Mouse (Mus musculus) MEL (cell line): ENCODE measurements around the gene Cpeb3. TPM values are rescaled to one million over a fixed set of nuclear protein-coding genes. Genes with fewer than 3 reads are reported as not detected.
"Not testable (repeated sequence)": the region's sequence is repeated elsewhere in the genome, so short reads cannot be mapped to it uniquely, and the experiment has no call there.

Source experiments
- DNase-seq: peaks from one replicate; pipeline ENCODE4 v3.0.0; 2011; ENCODE audit warnings: low read depth, low spot score
- H3K27ac ChIP-seq: 2 replicates; pipeline ENCODE4 v1.5.1; 2012; ENCODE audit warnings: low read depth, mild to moderate bottlenecking, control low read depth, low read length, moderate library complexity; ENCODE audit not compliant: control insufficient read depth
- H3K27me3 ChIP-seq, 2 experiments: fragments of 150-350 bp in 1 of 2; sonication (generic) in 1 of 2; 2 replicates each; pipeline ENCODE4 v1.6.1; 2012; ENCODE audit warnings: low read length in 2 of 2, mild to moderate bottlenecking in 2 of 2, improper control_type of control experiment in 1 of 2, moderate library complexity in 1 of 2; ENCODE audit not compliant: insufficient read depth in 2 of 2, control insufficient read depth in 1 of 2
- H3K36me3 ChIP-seq, 2 experiments: 2 replicates each; pipeline ENCODE4 v1.6.1; 2012 to 2014; ENCODE audit warnings: low read length in 2 of 2, improper control_type of control experiment in 1 of 2, inconsistent platforms in 1 of 2, mild to moderate bottlenecking in 1 of 2; ENCODE audit not compliant: insufficient read depth in 2 of 2, control insufficient read depth in 1 of 2
- H3K4me1 ChIP-seq, 2 experiments: fragments of 150-350 bp in 1 of 2; sonication (generic) in 1 of 2; 2 replicates each; pipeline ENCODE4 v1.6.1; 2012; ENCODE audit warnings: low read length in 2 of 2, improper control_type of control experiment in 1 of 2, mild to moderate bottlenecking in 1 of 2; ENCODE audit not compliant: insufficient read depth in 2 of 2, control insufficient read depth in 1 of 2
- H3K4me3 ChIP-seq, 2 experiments: fragments of 150-350 bp in 1 of 2; sonication (generic) in 1 of 2; 2 replicates each; pipeline ENCODE4 v1.5.1; 2012; ENCODE audit warnings: low read depth in 2 of 2, low read length in 2 of 2, mild to moderate bottlenecking in 2 of 2, moderate library complexity in 2 of 2, control low read depth in 1 of 2, improper control_type of control experiment in 1 of 2; ENCODE audit not compliant: control insufficient read depth in 1 of 2, insufficient read depth in 1 of 2
- H3K79me2 ChIP-seq: 2 replicates; pipeline ENCODE4 v1.6.1; 2012; ENCODE audit warnings: mild to moderate bottlenecking, low read length, moderate library complexity; ENCODE audit not compliant: control insufficient read depth, poor library complexity, insufficient read depth
- H3K9ac ChIP-seq: 2 replicates; pipeline ENCODE4 v1.6.1; 2012; ENCODE audit warnings: low read depth, mild to moderate bottlenecking, control low read depth, low read length, moderate library complexity; ENCODE audit not compliant: control insufficient read depth, poor library complexity, severe bottlenecking
- H3K9me3 ChIP-seq: fragments of 150-350 bp; sonication (generic); replicated peaks from 2 replicates; pipeline ENCODE4 v1.6.1; 2012; ENCODE audit warnings: mild to moderate bottlenecking, low read length, improper control_type of control experiment, moderate library complexity; ENCODE audit not compliant: insufficient read depth
- BHLHE40 ChIP-seq: IDR thresholded peaks from 2 replicates; pipeline ENCODE4 v1.6.1; 2012; ENCODE audit warnings: low read depth, mild to moderate bottlenecking, inconsistent platforms, low read length, improper control_type of control experiment, borderline replicate concordance
- ELF1 ChIP-seq: IDR thresholded peaks from 2 replicates; pipeline ENCODE4 v1.6.1; 2014; ENCODE audit warnings: low read depth, mild to moderate bottlenecking, inconsistent platforms, low read length, improper control_type of control experiment, moderate library complexity
- EP300 ChIP-seq, 2 experiments: IDR thresholded peaks; 2 replicates each; pipeline ENCODE4 v1.6.1; 2011; ENCODE audit warnings: improper control_type of control experiment in 2 of 2, low read length in 2 of 2, low read depth in 1 of 2, mild to moderate bottlenecking in 1 of 2
- ETS1 ChIP-seq: IDR thresholded peaks from 2 replicates; pipeline ENCODE4 v1.6.1; 2012; ENCODE audit warnings: low read depth, mild to moderate bottlenecking, inconsistent platforms, low read length, improper control_type of control experiment, moderate library complexity
- GATA1 ChIP-seq: IDR thresholded peaks from 2 replicates; pipeline ENCODE4 v1.6.1; 2011; ENCODE audit warnings: low read depth, low read length, improper control_type of control experiment
- KAT2A ChIP-seq: conservative IDR thresholded peaks from 2 replicates; pipeline ENCODE4 v1.6.1; 2012; ENCODE audit warnings: low read depth, low read length, improper control_type of control experiment, inconsistent platforms
- MAX ChIP-seq: IDR thresholded peaks from 2 replicates; pipeline ENCODE4 v1.6.1; 2011; ENCODE audit warnings: low read length, improper control_type of control experiment
- MAZ ChIP-seq: IDR thresholded peaks from 2 replicates; pipeline ENCODE4 v1.6.1; 2012; ENCODE audit warnings: low read depth, mild to moderate bottlenecking, inconsistent platforms, low read length, improper control_type of control experiment
- MXI1 ChIP-seq: IDR thresholded peaks from 2 replicates; pipeline ENCODE4 v1.6.1; 2011; ENCODE audit warnings: mild to moderate bottlenecking, low read depth, low read length, improper control_type of control experiment
- MYB ChIP-seq: IDR thresholded peaks from 2 replicates; pipeline ENCODE4 v1.6.1; 2011; ENCODE audit warnings: mild to moderate bottlenecking, low read depth, low read length, improper control_type of control experiment
- MYC ChIP-seq: IDR thresholded peaks from 2 replicates; pipeline ENCODE4 v1.6.1; 2011; ENCODE audit warnings: low read depth, mild to moderate bottlenecking, low read length, improper control_type of control experiment, moderate library complexity
- NRF1 ChIP-seq: IDR thresholded peaks from 2 replicates; pipeline ENCODE4 v1.6.1; 2014; ENCODE audit warnings: low read depth, mild to moderate bottlenecking, inconsistent platforms, low read length, improper control_type of control experiment, moderate library complexity; ENCODE audit not compliant: poor library complexity, insufficient read depth, severe bottlenecking
- POLR2A ChIP-seq, 2 experiments: IDR thresholded peaks; 2 replicates each; pipeline ENCODE4 v1.6.1; 2011 to 2012; ENCODE audit warnings: low read length in 2 of 2, mild to moderate bottlenecking in 2 of 2, control low read depth in 1 of 2, improper control_type of control experiment in 1 of 2, low read depth in 1 of 2, moderate library complexity in 1 of 2; ENCODE audit not compliant: control insufficient read depth in 1 of 2, insufficient read depth in 1 of 2, poor library complexity in 1 of 2
- POLR2AphosphoS5 ChIP-seq: IDR thresholded peaks from 2 replicates; pipeline ENCODE4 v1.6.1; 2012; ENCODE audit warnings: low read depth, borderline replicate concordance, mild to moderate bottlenecking, inconsistent platforms, low read length, moderate library complexity, mixed read lengths
- RCOR1 ChIP-seq: IDR thresholded peaks from 2 replicates; pipeline ENCODE4 v1.6.1; 2012; ENCODE audit warnings: low read depth, mild to moderate bottlenecking, inconsistent platforms, low read length, improper control_type of control experiment
- SIN3A ChIP-seq: IDR thresholded peaks from 2 replicates; pipeline ENCODE4 v1.6.1; 2012; ENCODE audit warnings: low read length, improper control_type of control experiment, inconsistent platforms
- TAL1 ChIP-seq: IDR thresholded peaks from 2 replicates; pipeline ENCODE4 v1.6.1; 2012; ENCODE audit warnings: mild to moderate bottlenecking, inconsistent platforms, low read length, moderate library complexity, mixed read lengths
- TCF12 ChIP-seq: IDR thresholded peaks from 2 replicates; pipeline ENCODE4 v1.6.1; 2014; ENCODE audit warnings: low read depth, mild to moderate bottlenecking, inconsistent platforms, low read length, improper control_type of control experiment, moderate library complexity
- ZNF384 ChIP-seq: IDR thresholded peaks from 2 replicates; pipeline ENCODE4 v1.6.1; 2012; ENCODE audit warnings: low read depth, mild to moderate bottlenecking, inconsistent platforms, low read length, improper control_type of control experiment
- polyA plus RNA-seq, 2 experiments: library from polyadenylated mRNA; stranded (reverse) in 1 of 2; unstranded in 1 of 2; fragments of >175 nt in 1 of 2; fragments of >200 nt in 1 of 2; gene quantifications; 2 replicates each; pipeline versions ENCODE4 v1.2.1 to v1.2.4; 2012; ENCODE audit warnings: low replicate concordance in 2 of 2, low read depth in 1 of 2; ENCODE audit not compliant: insufficient read length in 2 of 2, insufficient read depth in 1 of 2, missing spikeins in 1 of 2
- total RNA-seq: library from RNA; depleted of rRNA; stranded (reverse); fragments of 300-350 nt; gene quantifications from 2 replicates; pipeline ENCODE4 v1.2.3, GENCODE M21; 2012

The Cpeb3 gene
- total and polyA plus RNA-seq, 3 experiments = 0.35 to 0.93 TPM; not detected in 1

DNA sequence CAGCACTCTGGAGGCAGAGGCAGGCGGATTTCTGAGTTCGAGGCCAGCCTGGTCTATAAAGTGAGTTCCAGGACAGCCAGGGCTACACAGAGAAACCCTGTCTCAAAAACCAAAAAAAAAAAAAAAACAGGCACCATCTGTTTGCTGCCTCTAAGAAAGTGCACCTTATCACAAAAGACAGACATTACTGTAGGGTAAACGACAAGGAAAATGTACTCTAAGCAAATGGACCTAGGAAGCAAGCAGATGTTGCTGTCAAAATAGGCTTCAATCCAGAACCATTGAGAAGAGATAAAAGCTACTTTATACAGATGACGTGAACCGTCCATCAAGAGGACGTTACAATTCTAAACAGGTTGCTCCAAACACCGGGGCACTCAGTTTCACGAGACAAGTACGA is 24.2 kb upstream of the Cpeb3 start:
- peak overlapping the region in 1 of 2 experiments; percentile 28; a peak in 1 of 4 replicates for H3K4me3 ChIP-seq
- not testable (repeated sequence) for H3K9me3 ChIP-seq, H3K9ac ChIP-seq, H3K27me3 ChIP-seq, H3K79me2 ChIP-seq, H3K27ac ChIP-seq
- peak; percentile 83 for DNase-seq
- H3K4me1 ChIP-seq = peaks cover 16 to 23% of the 10 kb centered on the region in 2 experiments
- peaks cover 0 to 18% of the 10 kb centered on the region in 2 experiments; a peak in 2 of 4 replicates for H3K36me3 ChIP-seq
- peak; percentile 96 for TF ChIP-seq TCF12
- TF ChIP-seq ZNF384 = peak; percentile 94
- TF ChIP-seq MAX = peak; percentile 38; the same call in 1 of the 2 replicates
- TF ChIP-seq MAZ = peak; percentile 36; the same call in 1 of the 2 replicates
- peak; percentile 90 for TF ChIP-seq TAL1
- TF ChIP-seq SIN3A = peak; percentile 58
- 0 out of 2 replicates have a peak, but pooled peaks have one; percentile 36 for TF ChIP-seq MYC
- peak; percentile 49 for TF ChIP-seq MYB
- TF ChIP-seq BHLHE40 = peak; percentile 52; the same call in 1 of the 2 replicates
- 0 out of 2 replicates have a peak, but pooled peaks have one; percentile 33 for TF ChIP-seq ELF1
- peak; percentile 82 to 85 for TF ChIP-seq EP300 (IDR thresholded peaks at IDR 0.05; ENCODE audit: low read depth in 1 of 2, low read length in 2 of 2)
- peak; percentile 53 for TF ChIP-seq RCOR1
- TF ChIP-seq KAT2A = 0 out of 2 replicates have a peak, but pooled peaks have one; percentile 15
- peak; percentile 93 for TF ChIP-seq ETS1
- TF ChIP-seq GATA1 = peak; percentile 82
- TF ChIP-seq MXI1 = peak; percentile 62

DNA sequence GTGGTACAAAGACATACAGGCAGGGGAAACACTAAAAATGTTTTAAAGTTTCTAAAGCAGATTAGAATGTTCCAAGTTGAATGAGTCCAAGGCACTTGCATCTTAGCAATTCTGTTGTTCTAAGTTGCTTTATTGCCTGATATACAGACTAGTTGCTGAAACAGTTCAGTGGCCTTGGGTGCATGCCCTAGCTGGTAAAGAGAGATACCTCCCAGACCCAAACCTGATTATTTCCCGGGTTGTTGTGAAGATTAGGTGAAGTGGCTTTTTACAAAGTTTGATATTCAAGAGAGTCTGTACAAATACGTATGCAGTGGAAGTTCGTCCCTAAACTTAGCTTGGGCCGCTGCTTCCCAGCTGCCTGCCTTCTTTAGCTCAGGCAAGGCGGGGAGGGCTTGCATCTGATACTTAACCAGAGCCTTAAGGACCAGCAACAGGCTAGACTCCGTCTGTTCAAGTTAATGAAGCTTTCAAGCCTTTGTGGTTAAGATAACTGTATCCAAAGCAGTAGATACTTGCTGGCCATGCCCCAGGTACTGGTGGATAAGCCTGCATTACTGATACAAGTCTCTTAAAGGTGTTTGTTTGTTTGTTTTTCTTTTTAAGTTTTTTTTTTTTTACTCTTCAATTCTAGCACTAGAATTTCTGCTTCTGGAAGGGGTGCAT is 16.9 kb upstream of the Cpeb3 start:
- no peaks in the 10 kb centered on the region for H3K79me2 ChIP-seq
- no peaks in the 10 kb centered on the region for H3K9me3 ChIP-seq
- H3K27ac ChIP-seq = no peak overlapping the region
- no peak overlapping the region for H3K9ac ChIP-seq
- peak; percentile 57 for DNase-seq
- H3K4me1 ChIP-seq = peaks cover 5 to 7% of the 10 kb centered on the region in 2 experiments
- H3K36me3 ChIP-seq = peaks cover 2 to 11% of the 10 kb centered on the region in 2 experiments; a peak in 2 of 4 replicates
- no peak overlapping the region for H3K4me3 ChIP-seq
- no peaks in the 10 kb centered on the region for H3K27me3 ChIP-seq
- TF ChIP-seq POLR2A (IDR thresholded peaks at IDR 0.05; ENCODE audit: control insufficient read depth in 1 of 2, insufficient read depth in 1 of 2, low read depth in 1 of 2, low read length in 2 of 2, poor library complexity in 1 of 2) (no peak), GATA1 (peak; percentile 55), NRF1 (no peak), TCF12 (peak; percentile 69; the same call in 1 of the 2 replicates), ELF1 (no peak), EP300 (IDR thresholded peaks at IDR 0.05; ENCODE audit: low read depth in 1 of 2, low read length in 2 of 2) (peak; percentile 48 to 54; a peak in 3 of 4 replicates), POLR2AphosphoS5 (no peak), RCOR1 (peak; percentile 25; the same call in 1 of the 2 replicates), ZNF384 (0 out of 2 replicates have a peak, but pooled peaks have one; percentile 36)
